Mouse (Mus musculus) effector memory CD4-positive, alpha-beta T cell, adult 5 months (primary cell): ENCODE data around the gene Gm9922. TPM values are rescaled to one million over a fixed set of nuclear protein-coding genes. Genes with fewer than 3 reads are reported as not detected.

ENCODE experiments used
- polyA plus RNA-seq: library from polyadenylated mRNA; unstranded; fragments of 100-300 nt; shearing (Covaris generic); gene quantifications from one replicate; pipeline ENCODE4 v1.2.1, GENCODE M21; 2017

The Gm9922 gene
- not detected for polyA plus RNA-seq

GRCm38 (mm10) chr14:101729237-101729971 is at the start of gene Gm9922, which contains the start of gene Lmo7:
Gene Gm9922, minus strand, starts transcription at chr14:101729814.
Gene Lmo7, plus strand, starts transcription at chr14:101729957.

Other genes starting within 250 kb of the Gm9922 start
- gene Tbc1d4, start 120.6 kb downstream of the Gm9922 start, polyA plus RNA-seq: 130 TPM
- 47.9 TPM for gene Commd6, start 89.1 kb downstream of the Gm9922 start, polyA plus RNA-seq
- 62.9 TPM for gene Uchl3, start 75.8 kb downstream of the Gm9922 start, polyA plus RNA-seq
- 0.69 TPM for gene Lmo7, start 143 bp upstream of the Gm9922 start, polyA plus RNA-seq